Mouse (Mus musculus) kidney, postnatal 0 days (tissue): ENCODE data around the gene Usp20. TPM values are rescaled to one million over a fixed set of nuclear protein-coding genes. Genes with fewer than 3 reads are reported as not detected.

Source experiments
- ATAC-seq: fragments of 200-750 bp; cut with Nextera tagmentation; replicated peaks from 2 replicates; pipeline ENCODE4 v1.8.0; 2017; ENCODE audit warnings: low read depth, moderate number of reproducible peaks, moderate TSS enrichment, moderate library complexity; ENCODE audit not compliant: low FRiP score
- DNase-seq: peaks from one replicate; pipeline ENCODE4 v3.0.0-alpha.2; 2016; ENCODE audit warnings: low spot score
- H3K27ac ChIP-seq: fragments of 300-500 bp; sonication (generic); 2 replicates; pipeline ENCODE4 v1.5.1; 2014; ENCODE audit warnings: mild to moderate bottlenecking
- H3K27me3 ChIP-seq: fragments of 300-500 bp; sonication (generic); 2 replicates; pipeline ENCODE4 v1.6.1; 2014; ENCODE audit warnings: low read length, mixed read lengths; ENCODE audit not compliant: insufficient read depth
- H3K36me3 ChIP-seq: fragments of 300-500 bp; sonication (generic); 2 replicates; pipeline ENCODE4 v1.6.1; 2014; ENCODE audit warnings: low read length, mixed read lengths; ENCODE audit not compliant: insufficient read depth
- H3K4me1 ChIP-seq: fragments of 300-500 bp; sonication (generic); replicated peaks from 2 replicates; pipeline ENCODE4 v1.6.1; 2014; ENCODE audit warnings: antibody characterized with exemption, low read length, mixed read lengths; ENCODE audit not compliant: insufficient read depth
- H3K4me2 ChIP-seq: fragments of 300-500 bp; sonication (generic); 2 replicates; pipeline ENCODE4 v1.6.1; 2014; ENCODE audit warnings: mild to moderate bottlenecking, low read length, moderate library complexity, mixed read lengths
- H3K4me3 ChIP-seq: fragments of 300-500 bp; sonication (generic); replicated peaks from 2 replicates; pipeline ENCODE4 v1.5.1; 2014; ENCODE audit warnings: low read depth, low read length
- H3K9ac ChIP-seq: fragments of 300-500 bp; sonication (generic); 2 replicates; pipeline ENCODE4 v1.6.1; 2014; ENCODE audit warnings: low read depth, low read length
- H3K9me3 ChIP-seq: fragments of 300-500 bp; sonication (generic); replicated peaks from 2 replicates; pipeline ENCODE4 v1.6.1; 2016; ENCODE audit warnings: low read length, inconsistent platforms, mixed read lengths
- CTCF ChIP-seq: IDR thresholded peaks from 2 replicates; pipeline ENCODE4 v1.5.1; 2016; ENCODE audit warnings: antibody characterized with exemption, low read depth, mild to moderate bottlenecking, moderate library complexity
- WGBS: fragments of 180-500 bp; shearing (Covaris S2); extraction: QIAGEN DNeasy Blood & Tissue Kit; methylation state at CpG from one replicate; pipeline ENCODE4 v1.1.7; 2014; 5-methylcytosine and 5-hydroxymethylcytosine counted together
- polyA plus RNA-seq: library from polyadenylated mRNA; unstranded; fragments of >200 nt; fragmentation: Nextera tagmentation; extraction: Ambion mirVana; gene quantifications from 2 replicates; pipeline ENCODE4 v1.2.1, GENCODE M21; 2015

Gene Usp20
- polyA plus RNA-seq, 1 experiment from 2014 or later = 12.9 TPM

DNA sequence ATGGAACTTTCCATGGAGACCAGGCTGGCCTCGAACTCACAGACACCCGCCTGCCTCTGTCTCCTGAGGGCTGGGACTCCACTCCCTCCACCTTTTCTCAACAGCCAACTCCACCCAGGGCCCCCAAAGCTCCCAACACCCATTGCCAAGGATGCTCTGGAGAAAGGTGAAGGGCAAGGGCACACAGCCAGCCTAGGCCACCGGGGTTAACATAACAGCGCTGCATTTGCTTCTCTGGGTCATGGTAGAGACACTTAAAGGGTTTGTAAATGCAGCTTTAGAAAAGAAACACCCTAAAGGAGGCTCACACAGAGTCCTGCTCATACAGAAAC lies 87.0 kb downstream of the Usp20 start:
- Histone ChIP-seq H3K36me3 (no peaks in the 10 kb centered on the region), H3K4me3 (no peak overlapping the region), H3K27ac (peak overlapping the region; percentile 74), H3K4me1 (peaks cover 15% of the 10 kb centered on the region), H3K9ac (no peak overlapping the region), H3K27me3 (no peaks in the 10 kb centered on the region), H3K4me2 (no peak overlapping the region), H3K9me3 (no peaks in the 10 kb centered on the region)
- TF ChIP-seq CTCF = no peak
- 0 out of 2 replicates have a peak, but pooled peaks have one; percentile 17 for ATAC-seq
- WGBS = 83% methylated on average over 4 of the region's 4 CpGs
- no peak for DNase-seq

DNA sequence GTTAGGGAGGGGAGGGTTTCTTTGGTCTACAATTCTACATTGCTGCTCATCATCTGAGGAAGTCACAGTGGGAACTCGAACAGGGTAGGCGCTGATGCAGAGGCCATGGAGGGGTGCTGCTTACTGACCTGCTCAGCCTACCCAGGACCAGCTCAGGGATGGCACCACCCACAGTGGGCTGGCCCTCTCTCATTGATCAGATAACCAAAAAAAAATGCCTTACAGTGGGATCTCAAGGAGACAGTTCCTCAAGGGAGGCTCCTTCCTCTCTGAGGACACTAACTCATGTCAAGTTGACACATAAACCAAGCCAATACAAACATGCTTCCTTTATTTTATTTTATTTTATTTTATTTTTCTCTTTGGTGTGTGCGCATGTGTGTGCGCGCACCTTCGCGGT lies 87.4 kb downstream of the Usp20 start:
- ATAC-seq (no peak), DNase-seq (no peak)
- Histone ChIP-seq H3K36me3 (no peaks in the 10 kb centered on the region), H3K4me1 (peaks cover 15% of the 10 kb centered on the region), H3K9me3 (no peaks in the 10 kb centered on the region), H3K4me3 (no peak overlapping the region), H3K27me3 (no peaks in the 10 kb centered on the region), H3K27ac (peak overlapping the region; percentile 74; the same call in 1 of the 2 replicates), H3K4me2 (no peak overlapping the region), H3K9ac (no peak overlapping the region)
- WGBS = 90% methylated on average over 7 of the region's 7 CpGs
- TF ChIP-seq CTCF = no peak

Other genes with a start within 250 kb of the Usp20 start
- 4.6 TPM in 2 replicates for gene 1700001O22Rik, start 178.6 kb upstream of the Usp20 start, polyA plus RNA-seq
- gene Ntmt1, start 174.5 kb upstream of the Usp20 start, polyA plus RNA-seq = 77.4 and 81.4 TPM in 2 replicates
- gene Asb6, start 151.9 kb upstream of the Usp20 start, polyA plus RNA-seq = 26.1 and 26.9 TPM in 2 replicates
- 5.8 and 6.9 TPM in 2 replicates for gene Prrx2, start 147.3 kb upstream of the Usp20 start, polyA plus RNA-seq
- 44.2 and 47.9 TPM in 2 replicates for gene Ptges, start 52.4 kb upstream of the Usp20 start, polyA plus RNA-seq
- 34.8 and 35.3 TPM in 2 replicates for gene Tor1b, start 29.3 kb upstream of the Usp20 start, polyA plus RNA-seq
- gene Tor1a, start 14.3 kb upstream of the Usp20 start, polyA plus RNA-seq = 69.1 and 70.7 TPM in 2 replicates
- gene BC005624, start 78 bp upstream of the Usp20 start, polyA plus RNA-seq = 47.2 and 48.4 TPM in 2 replicates
- gene Fnbp1, start 159.7 kb downstream of the Usp20 start, polyA plus RNA-seq = 12.3 and 14.0 TPM in 2 replicates
- gene Gpr107, start 170.0 kb downstream of the Usp20 start, polyA plus RNA-seq = 30.7 and 32.3 TPM in 2 replicates